Mouse (Mus musculus) frontal cortex, postnatal 14 days (tissue): ENCODE results near the gene Catsper2.
A peak's percentile ranks its signal among the peaks of the same experiment; 100 is the strongest.

Source experiments
- DNase-seq, 2 experiments: peaks; one replicate each; pipeline ENCODE4 v3.0.0; 2022; ENCODE audit warnings: low spot score in 2 of 2

Catsper2 gene

GRCm38 (mm10) chr2:121354820-121355592 lies 58.6 kb downstream of the Catsper2 start, which contains the start of gene Ppip5k1:
TSS of gene Ppip5k1 (minus strand) at chr2:121355396.
- peak; percentile 95 to 98 for DNase-seq

GRCm38 (mm10) chr2:121354378-121354777 lies 59.2 kb downstream of the Catsper2 start:
- DNase-seq: no peak

- no peak for DNase-seq
Observed at GRCm38 (mm10) chr2:121353156-121353555, 60.4 kb downstream of the Catsper2 start.
